ENCODE assay signal across 7 mouse cellular contexts in genomic region chrY:4072666-4073065, GRCm38 (mm10).
DNase-seq lines count a peak whose midpoint lies in the region; ATAC-seq and TF ChIP-seq lines count a peak whose summit lies in the region.
"Not testable (repeated sequence)": the region's sequence is repeated elsewhere in the genome, so short reads cannot be mapped to it uniquely, and the experiment has no call there.

No protein-coding gene starts in this region.

- not testable (repeated sequence) for H3K4me3 ChIP-seq in hindbrain, embryonic 11.5 days (ENCODE audit: low read depth, low read length); lung, postnatal 0 days (ENCODE audit: low read depth, low read length)

- not testable (repeated sequence) for H3K27ac ChIP-seq in hindbrain, embryonic 11.5 days (ENCODE audit: low read depth, low read length); lung, postnatal 0 days (ENCODE audit: low read length)

- not testable (repeated sequence) for H3K4me1 ChIP-seq in hindbrain, embryonic 11.5 days (replicated peaks; ENCODE audit: control insufficient read depth, insufficient read depth, low read length); lung, postnatal 0 days (ENCODE audit: insufficient read depth, low read depth, low read length)

- not testable (repeated sequence) for H3K4me2 ChIP-seq in hindbrain, embryonic 11.5 days (replicated peaks; ENCODE audit: low read depth, low read length); lung, postnatal 0 days (replicated peaks; ENCODE audit: low read depth, low read length)

- not testable (repeated sequence) for ATAC-seq in hindbrain, embryonic 11.5 days (ENCODE audit: low FRiP score); lung, postnatal 0 days

- 80% methylated on average over 7 of the region's 7 CpGs for WGBS in hindbrain, embryonic 11.5 days
- 68% methylated on average over 7 of the region's 7 CpGs for WGBS in lung, postnatal 0 days

- H3K9me3 ChIP-seq in hindbrain, embryonic 11.5 days (ENCODE audit: control insufficient read depth, low read length); lung, postnatal 0 days (ENCODE audit: low read length): not testable (repeated sequence)

- not testable (repeated sequence) for TF ChIP-seq CTCF in lung, postnatal 0 days (IDR thresholded peaks at IDR 0.05)

- H3K36me3 ChIP-seq in hindbrain, embryonic 11.5 days (ENCODE audit: control insufficient read depth, insufficient read depth, low read length); lung, postnatal 0 days (ENCODE audit: insufficient read depth, low read length): not testable (repeated sequence)

- not testable (repeated sequence) for H3K9ac ChIP-seq in hindbrain, embryonic 11.5 days (ENCODE audit: low read depth, low read length); lung, postnatal 0 days (replicated peaks; ENCODE audit: low read depth)

- not testable (repeated sequence) for H3K27me3 ChIP-seq in hindbrain, embryonic 11.5 days (ENCODE audit: control insufficient read depth, insufficient read depth, low read length); lung, postnatal 0 days (replicated peaks; ENCODE audit: insufficient read depth, low read length)

- not testable (repeated sequence) for TF ChIP-seq EP300 in lung, postnatal 0 days (IDR thresholded peaks at IDR 0.05)

- peak; percentile 11 for DNase-seq in CD4-positive helper T cell, adult 2 months (ENCODE audit: low read depth, low spot score)
- peak; percentile 5 for DNase-seq in MN1 (ENCODE audit: low spot score)
- peak; percentile 6 for DNase-seq in brain, adult 2 months (ENCODE audit: low read depth, low spot score)
- DNase-seq in embryo, embryonic 11.5 days (ENCODE audit: low read depth, low spot score) = peak; percentile 42
- DNase-seq in hindbrain, embryonic 11.5 days (ENCODE audit: low spot score) = peak; percentile 0
- peak; percentile 28 for DNase-seq in lung, postnatal 0 days (ENCODE audit: low spot score)
- DNase-seq in retina, postnatal 7 days (ENCODE audit: low read depth, low spot score) = peak; percentile 14
